Mouse (Mus musculus) lung, postnatal 36 days (tissue): ENCODE measurements around the gene Polr1d.

Source experiments
- DNase-seq: peaks from one replicate; pipeline ENCODE4 v3.0.0; 2022; ENCODE audit warnings: mixed read lengths

Polr1d gene

DNA sequence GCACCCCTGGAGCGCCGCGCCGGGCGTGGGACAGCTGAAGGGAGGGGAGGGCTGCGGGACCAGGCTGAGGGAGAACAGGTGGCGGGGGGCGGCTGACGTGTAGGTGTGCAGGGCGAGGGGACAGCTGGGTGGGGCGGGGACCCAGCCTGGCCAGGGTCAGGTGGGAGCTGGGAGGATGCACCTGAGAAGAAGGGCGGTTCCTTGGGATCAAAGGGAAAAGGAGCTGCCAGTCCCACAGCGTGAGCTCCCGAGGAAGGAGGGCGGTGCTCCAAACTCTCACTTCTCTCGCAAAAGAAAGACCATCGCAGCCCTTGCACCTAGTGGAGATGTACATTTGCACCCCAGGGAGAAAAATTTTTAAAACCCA, at the start of gene Polr1d:
Polr1d (plus strand) TSS at position 252 of the 367 bp plus-strand sequence.
- DNase-seq = no peak

GRCm38 (mm10) chr5:147031281-147031680, 45.6 kb upstream of the Polr1d start:
- DNase-seq = no peak

DNA sequence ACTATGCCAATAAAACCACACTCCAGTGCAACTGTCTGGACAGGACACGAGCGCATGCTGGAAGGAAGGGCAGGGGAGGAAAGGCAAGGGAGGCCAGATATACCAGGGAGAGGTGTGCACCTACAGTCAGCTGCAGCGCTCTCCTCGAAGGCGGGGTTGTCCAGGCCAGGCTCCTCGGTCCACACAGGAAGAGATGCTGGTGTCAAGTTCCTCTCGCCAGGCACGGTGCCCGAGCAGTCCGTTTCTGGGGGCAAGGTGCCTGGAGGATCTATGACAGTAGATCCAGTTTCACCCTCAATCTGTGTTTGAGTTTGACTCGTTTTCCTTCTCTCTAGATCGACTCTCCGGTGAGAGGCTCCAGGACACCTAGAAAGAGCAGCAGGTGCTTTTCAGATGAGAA, 43.7 kb upstream of the Polr1d start:
- DNase-seq = no peak

GRCm38 (mm10) chr5:147034283-147034682, 42.6 kb upstream of the Polr1d start:
- DNase-seq = no peak

- DNase-seq = no peak
Measured at GRCm38 (mm10) chr5:147035301-147035700, 41.5 kb upstream of the Polr1d start.

DNA sequence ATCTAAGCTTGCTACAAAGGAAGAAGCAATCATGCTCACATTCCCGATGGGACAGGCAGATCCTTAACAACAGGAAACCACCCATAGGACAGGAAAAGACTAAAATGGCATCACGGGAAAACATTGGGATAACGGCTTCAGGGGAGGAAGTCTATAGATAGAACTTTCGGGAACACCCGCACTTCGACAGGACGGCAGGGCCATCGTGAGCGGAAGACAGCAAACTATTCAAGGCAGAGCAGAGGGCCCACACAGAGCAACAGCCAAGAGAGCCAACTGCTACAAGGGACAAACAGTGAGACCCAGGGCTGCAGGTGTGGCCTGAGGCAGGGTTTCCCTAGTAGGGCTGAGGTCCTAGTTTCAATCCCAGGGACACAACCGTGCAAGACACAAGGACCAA, 40.8 kb upstream of the Polr1d start:
- peak; percentile 76 for DNase-seq

- no peak for DNase-seq
Measured at GRCm38 (mm10) chr5:147036661-147037060, 40.2 kb upstream of the Polr1d start.

DNA sequence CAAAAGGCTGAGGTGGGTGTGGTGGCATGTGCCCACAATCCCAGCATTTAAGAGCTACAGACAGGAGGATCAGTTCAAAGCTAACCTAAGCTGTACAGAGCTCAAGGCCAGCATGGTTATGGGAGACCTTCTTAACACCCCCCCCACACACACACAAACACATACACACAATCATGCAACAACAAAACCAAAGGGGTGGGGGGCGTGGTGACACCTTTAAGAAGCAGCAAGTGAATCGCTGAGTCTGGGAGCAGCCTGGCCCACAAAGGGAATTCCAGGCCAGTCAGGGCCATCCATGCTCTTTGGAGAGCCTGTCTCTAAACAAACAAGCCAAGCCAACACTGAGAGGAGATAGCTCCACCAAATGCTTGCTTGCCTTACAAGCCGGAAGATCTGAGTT, 39.2 kb upstream of the Polr1d start:
- DNase-seq = peak; percentile 61

DNA sequence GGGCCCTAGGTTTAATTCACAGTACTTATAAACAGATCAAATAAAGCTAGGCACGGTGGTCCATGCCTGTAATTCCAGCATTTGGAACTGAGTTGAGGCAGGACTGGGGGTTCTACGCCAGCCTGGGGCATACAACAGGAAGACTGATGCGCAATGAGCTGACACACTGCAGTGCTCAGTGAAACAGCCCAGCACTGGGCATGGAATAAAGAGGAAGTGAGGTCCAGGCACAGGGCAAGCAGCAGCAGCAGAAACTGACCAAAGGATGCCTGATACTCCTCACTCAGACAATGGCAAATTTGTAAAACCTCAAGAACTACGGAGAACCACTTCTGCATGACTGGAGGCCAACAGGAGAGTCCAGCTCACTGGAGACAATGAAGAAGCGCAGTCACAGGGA, 37.5 kb upstream of the Polr1d start:
- no peak for DNase-seq

DNA sequence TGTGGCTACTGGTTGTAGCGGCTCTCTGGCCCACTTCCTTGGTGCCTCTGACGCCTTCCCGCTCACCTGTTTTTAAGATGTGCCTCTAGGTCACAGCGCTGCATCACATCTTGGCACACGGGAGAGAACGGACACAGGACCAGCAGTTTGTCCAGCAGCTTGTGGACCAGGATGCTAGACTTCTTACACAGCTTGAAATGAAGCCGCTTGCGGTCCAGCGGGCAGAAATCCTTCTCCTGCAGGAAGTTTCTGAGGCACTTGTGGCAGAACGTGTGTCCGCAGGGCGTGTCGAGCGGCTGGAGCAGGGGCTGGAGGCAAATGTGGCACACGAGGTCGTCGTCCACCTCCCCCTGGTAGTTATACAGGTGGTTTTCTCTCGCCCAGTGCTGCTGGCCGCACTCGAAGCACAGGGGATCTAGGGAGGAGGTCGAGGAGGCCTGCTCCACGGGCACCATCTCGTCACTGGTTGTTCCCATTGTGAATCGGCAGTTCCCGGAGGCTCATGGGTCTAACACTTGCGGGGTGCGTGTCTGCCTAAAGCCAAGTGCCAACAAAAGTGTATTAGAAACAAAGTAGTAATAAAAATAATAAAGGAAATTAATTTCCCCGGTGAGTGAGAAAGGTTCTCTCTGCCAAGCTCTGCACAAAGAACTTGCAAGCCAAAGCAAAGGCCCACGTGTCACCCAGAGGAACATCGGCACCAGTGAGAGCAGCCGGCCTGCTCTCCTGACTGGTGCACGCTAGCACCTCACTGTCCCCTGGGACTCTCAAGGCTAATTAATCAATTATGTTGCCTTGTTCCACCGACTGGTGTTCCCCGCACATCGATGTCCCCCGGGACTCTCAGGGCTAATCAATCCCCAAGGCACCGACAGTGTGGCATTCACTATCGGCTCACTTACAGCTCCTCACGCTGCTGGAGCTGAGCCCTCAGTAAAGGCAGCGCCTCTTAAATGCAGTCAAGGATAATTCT, 34.6 kb upstream of the Polr1d start:
- DNase-seq = no peak

DNA sequence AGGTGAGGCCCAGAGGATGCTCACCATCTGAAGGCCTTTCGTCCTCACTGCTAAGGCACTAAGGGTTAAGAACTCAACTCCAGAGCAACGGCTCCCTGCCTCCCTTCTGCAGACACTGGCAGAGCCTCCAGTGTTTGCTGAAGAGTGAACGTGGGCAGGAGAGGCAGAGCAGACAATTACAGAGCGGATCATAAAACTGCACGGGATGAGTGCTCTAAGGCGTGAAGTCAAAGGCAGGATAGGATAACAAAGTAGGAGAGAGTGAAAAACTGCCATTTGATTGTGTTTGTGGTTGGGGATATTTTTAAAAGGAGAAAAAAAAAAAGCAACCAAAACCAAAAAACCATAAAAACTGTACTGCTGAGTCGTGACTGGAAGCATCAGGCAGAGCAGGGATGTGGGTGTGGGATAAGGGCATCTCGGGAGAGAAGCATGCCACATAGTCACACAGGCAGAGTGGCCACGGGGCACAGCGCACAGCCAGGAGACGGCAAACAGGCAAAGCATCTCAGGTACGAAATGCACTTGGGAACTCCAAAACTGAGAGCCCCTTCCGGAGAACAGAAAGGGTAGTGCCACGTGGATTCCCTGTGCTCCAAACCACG, 33.5 kb upstream of the Polr1d start:
- no peak for DNase-seq

DNA sequence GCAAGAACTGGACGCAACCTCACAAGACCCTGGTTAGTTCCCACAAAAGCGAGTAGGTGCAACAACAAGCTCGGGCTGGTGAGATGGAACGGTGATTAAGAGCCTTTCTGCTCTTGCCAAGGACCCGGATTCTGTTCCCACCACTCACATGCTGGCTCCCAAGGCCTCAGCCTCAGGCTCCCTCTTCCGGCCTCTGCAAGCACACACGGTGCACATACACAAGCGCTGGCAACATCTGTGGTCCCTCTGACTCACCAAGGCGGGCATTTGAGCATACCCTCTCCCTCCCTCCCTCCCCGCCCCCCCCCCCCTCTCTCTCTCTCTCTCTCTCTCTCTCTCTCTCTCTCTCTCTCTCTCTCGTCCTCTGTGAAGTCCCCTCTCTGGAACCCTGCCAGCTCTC, 31.5 kb upstream of the Polr1d start:
- DNase-seq = no peak

- DNase-seq = no peak
Measured at GRCm38 (mm10) chr5:147045929-147046328, 30.9 kb upstream of the Polr1d start.

GRCm38 (mm10) chr5:147049544-147050209, 27.2 kb upstream of the Polr1d start:
- no peak for DNase-seq

DNA sequence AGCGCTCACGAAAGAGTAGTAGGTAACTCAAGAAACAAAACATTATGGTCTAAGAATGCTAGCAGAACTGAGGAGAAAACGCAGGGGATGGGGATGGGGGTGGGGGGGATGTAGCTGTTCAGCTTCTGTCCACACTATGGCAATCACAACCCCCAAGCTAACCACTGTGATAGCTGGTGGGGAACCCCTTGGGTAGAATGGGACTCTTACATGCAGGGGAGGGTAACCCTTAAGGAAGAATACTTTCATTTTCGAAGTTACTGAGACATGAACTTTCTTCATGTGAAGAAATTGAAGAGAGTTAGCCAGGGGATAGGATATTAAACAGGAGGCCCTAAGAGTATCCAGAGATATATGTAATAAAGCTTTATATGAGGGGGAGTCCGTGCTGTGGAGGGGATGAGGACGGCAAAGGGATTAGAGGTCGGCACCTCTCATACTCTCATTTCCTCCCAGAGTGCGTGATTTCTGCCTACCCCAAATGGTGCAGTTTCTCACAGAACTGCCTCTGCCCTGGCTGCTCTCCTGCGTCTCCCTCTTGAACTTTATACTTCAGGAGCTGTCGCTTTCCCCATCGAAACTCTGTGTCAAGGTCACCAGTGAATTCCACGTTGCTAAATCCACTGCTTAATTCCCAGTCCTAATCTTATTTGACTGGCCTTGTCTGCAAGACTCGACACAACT, 25.9 kb upstream of the Polr1d start:
- no peak for DNase-seq

GRCm38 (mm10) chr5:147051500-147052308, 25.1 kb upstream of the Polr1d start:
- no peak for DNase-seq

GRCm38 (mm10) chr5:147052309-147052558, 24.6 kb upstream of the Polr1d start:
- DNase-seq = no peak

GRCm38 (mm10) chr5:147053071-147053470, 23.8 kb upstream of the Polr1d start:
- no peak for DNase-seq

- DNase-seq = no peak
Measured at GRCm38 (mm10) chr5:147053481-147053880, 23.4 kb upstream of the Polr1d start.

DNA sequence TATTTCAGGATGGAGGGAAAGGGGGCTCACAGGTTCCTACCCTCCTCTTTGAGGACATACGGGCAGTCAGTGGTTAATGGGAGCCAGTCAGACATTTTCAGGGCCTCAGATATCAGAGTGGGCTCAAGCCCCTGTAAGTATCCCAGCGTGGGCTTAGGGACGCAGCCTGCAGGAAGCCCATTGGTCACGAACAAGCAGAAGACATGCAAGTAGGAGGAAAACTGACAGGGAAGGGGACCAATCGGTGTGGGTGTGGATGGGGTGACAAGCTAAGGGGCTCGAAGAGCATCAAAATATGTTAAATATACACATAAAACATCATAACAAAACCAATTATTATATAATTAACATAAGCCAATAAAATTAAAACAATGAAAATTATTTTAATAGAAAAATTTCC, 22.5 kb upstream of the Polr1d start:
- DNase-seq = no peak

GRCm38 (mm10) chr5:147054747-147055270, 22.0 kb upstream of the Polr1d start:
- no peak for DNase-seq

GRCm38 (mm10) chr5:147055572-147056245, 21.1 kb upstream of the Polr1d start:
- no peak for DNase-seq
